Mouse (Mus musculus) retina, embryonic 14.5 days (tissue): ENCODE measurements around the gene Mesp1.
A peak's percentile ranks its signal among the peaks of the same experiment; 100 is the strongest.

Source experiments
- DNase-seq: peaks from one replicate; pipeline ENCODE4 v3.0.0-alpha.2; 2015; ENCODE audit warnings: low spot score

Mesp1 gene

GRCm38 (mm10) chr7:79793688-79794087 is at the start of gene Mesp1:
Gene Mesp1, minus strand, starts transcription at chr7:79793788.
- DNase-seq = no peak

GRCm38 (mm10) chr7:79842163-79842562 is 48.6 kb upstream of the Mesp1 start:
- no peak for DNase-seq

DNA sequence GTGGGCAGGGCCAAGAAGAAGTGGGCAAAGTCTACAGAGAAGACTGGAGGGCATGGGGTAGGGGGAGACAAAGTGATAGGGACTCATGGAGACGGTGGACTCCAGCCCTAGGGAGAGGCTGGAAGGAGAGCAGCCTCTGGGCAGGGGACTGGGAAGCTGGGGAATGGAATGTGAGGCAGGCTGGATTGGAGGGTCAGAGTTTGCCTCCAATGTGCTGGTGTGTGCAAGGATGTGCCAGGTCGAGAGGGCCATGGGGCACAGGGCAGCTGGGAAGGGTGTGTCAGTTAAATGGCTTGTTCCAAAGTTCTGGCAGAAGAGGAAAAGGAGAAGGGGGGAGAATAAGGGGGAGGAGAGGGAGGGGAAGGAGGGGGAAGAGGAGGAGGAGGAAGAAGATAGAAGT is 43.7 kb upstream of the Mesp1 start:
- no peak for DNase-seq

DNA sequence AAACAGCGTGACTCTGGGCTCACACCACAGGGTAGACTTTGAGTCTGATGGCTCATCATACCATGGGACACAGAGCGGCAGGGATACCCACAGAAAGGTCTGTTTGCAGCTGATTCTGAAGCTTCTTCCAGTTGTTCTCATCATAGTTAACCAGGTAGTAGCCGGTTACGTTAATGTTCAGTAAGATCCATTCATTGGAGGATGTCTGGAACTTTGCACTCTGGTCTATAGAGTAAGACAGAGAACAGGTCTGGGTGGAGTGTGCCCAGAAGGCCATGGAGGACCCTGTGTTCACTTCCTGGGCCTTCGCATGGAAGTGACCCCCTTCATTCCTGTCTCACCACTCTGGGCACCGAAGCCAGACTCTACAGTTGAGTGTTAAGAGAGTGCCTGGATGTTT is 41.6 kb upstream of the Mesp1 start:
- no peak for DNase-seq

DNA sequence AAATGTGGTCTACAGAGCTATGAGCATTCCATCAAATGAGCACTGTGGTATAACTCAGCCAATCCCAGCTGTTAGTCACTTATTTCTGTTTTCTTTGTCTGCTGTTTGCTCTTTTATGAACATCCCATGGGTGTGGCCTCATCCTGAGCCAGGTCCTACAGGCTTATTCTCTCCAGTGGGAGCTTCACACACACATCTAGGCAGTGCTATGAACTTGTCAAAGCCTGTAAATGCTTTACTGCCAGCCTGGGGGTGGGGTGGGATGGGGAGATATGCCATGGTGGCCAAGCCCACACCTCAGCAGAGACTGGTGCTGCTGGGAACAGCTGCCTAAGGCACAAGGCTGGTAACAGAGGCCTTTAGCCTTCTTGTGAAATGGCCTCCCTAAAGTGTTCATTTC is 39.4 kb upstream of the Mesp1 start:
- DNase-seq = no peak

DNA sequence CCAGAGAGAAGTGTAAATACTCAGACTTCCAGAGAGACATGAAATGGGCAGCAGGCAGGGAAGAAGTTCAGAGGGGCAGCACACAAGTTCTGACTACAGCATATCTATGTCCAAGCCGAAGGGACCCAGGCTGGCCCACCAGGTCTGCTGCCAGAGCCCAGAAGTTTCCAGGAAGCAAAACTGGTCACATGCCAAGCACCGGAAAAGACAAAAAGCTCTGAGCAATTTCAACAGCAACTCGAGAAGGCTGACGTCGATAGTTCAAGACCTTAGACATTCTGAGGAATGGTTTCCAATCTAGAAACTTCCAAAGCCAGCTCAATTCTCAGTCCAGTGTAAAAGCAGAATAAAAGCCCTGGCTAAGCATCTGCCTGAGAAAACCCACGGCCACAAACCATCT is 38.0 kb upstream of the Mesp1 start:
- DNase-seq = no peak

DNA sequence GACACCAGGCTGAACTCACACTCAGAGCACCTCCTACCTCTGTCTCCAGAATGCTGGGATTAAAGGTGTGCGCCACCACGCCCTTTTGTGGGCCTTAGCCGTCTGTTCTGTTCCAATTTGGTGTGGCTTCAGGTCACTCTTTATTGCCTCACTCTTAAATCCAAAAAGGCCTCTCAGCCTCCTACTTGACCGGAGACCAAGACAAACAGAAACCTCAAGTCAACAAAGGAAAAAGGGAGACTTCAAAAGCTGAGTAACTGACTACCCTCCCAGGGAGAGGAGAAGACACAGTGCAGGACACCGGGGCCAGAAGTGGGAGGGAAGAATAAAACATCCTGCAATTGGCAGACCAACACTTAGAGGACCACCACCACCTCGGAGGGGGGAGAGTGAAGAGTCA is 37.6 kb upstream of the Mesp1 start:
- no peak for DNase-seq

DNA sequence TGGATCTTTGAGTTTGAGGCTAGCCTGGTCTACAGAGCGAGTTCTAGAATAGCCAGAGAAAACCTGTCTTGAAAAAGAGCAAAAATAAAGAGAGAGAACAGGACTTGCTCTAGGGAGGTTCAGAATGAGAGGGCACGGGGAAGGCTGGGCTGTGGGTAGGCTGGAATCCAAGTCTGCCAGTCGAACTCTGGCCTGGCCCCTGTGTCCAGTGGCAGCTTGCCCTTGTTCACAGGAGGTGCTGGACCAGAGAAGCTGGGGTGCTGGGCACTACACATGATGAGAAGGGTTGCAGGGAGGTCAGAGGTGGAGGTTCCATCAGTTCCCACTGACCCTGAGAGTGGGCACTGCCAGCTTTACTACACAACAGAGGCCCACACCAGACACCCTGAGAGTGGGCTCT is 34.8 kb upstream of the Mesp1 start:
- no peak for DNase-seq

- no peak for DNase-seq
Measured at GRCm38 (mm10) chr7:79822092-79822695, 28.6 kb upstream of the Mesp1 start.

- DNase-seq = no peak
Measured at GRCm38 (mm10) chr7:79819996-79820395, 26.4 kb upstream of the Mesp1 start.

- DNase-seq = no peak
Measured at GRCm38 (mm10) chr7:79819515-79819914, 25.9 kb upstream of the Mesp1 start.

DNA sequence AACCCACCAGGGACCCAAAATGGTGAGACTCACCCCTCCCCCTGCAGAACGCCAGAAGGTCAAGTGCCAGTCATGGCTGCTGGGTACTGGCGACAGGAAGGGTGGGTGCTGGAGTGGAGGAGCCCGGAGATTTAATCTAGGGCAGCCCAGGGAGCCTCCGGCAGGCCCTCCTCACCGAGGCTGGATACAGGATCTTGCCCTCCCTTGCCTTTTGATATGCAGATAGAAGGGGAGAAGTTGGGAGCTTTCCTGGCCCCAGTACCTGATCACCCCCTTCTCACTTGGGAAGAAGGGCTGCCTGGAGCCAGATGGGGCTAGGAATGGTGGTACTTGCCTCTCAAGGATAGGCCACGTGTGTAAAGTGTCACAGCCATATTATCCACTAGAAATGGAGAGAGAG is 24.7 kb upstream of the Mesp1 start:
- DNase-seq = no peak

DNA sequence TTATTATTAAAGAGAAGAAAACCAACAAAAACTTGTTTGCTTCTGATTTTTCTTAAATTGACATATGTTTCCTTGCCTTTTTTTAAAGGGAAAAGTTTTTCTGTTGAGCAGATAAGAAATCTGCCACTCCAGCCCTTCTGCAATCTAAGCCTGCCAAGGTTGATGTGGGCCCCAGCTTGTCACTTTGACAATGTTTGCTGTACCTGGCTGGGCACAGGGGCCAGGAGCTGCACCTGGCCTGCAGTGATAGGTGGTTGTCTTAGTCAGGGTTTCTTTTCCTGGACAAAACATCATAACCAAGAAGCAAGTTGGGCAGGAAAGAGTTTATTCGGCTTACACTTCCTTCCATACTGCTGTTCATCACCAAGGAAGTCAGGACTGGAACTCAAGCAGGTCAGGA is 19.8 kb upstream of the Mesp1 start:
- no peak for DNase-seq

GRCm38 (mm10) chr7:79810611-79811506 is 17.3 kb upstream of the Mesp1 start, which contains the start of gene Mesp2:
Gene Mesp2, plus strand, starts transcription at chr7:79810727.
- peak; percentile 90 for DNase-seq

DNA sequence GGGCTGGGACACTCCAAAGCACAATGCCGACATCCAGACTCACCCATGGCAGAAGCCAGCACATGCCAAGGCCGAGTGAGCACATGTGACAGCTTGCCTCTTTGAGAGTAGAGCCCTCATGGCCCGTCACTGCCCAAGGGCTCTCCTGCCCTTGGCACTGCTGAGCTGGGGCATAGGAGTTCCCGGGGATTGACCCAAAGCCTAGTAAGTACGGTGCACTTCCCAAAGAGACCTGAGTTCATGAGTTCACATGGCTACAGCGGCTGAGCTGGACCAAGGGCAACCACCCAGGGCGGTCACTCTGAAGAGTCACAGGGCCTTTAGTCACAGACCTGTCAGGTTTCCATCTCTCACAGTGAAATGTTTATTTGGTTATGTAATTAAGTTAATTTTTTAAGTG is 15.0 kb upstream of the Mesp1 start:
- no peak for DNase-seq

- DNase-seq = no peak
Measured at GRCm38 (mm10) chr7:79803887-79804286, 10.3 kb upstream of the Mesp1 start.

DNA sequence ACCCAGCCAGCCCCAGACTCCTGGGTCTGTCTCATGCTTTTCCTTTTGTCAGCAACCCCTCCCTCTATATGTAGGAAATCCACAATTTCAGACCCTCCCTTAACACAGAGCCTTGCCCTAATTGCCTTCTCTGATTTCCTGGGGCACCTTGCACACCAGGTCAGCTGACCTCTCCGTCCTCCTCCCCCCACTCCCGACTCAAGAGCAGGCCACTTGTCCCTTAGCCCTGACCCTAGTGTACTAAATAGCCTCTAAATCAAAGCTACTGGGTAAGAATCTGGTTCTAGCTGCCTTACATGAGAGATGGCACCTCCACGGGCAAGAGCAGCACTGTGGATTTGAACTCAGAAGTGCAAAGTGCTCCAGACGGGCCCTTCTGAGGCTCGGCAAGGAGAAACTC is 8.4 kb upstream of the Mesp1 start:
- DNase-seq = no peak

- DNase-seq = no peak
Measured at GRCm38 (mm10) chr7:79801391-79801790, 7.8 kb upstream of the Mesp1 start.

DNA sequence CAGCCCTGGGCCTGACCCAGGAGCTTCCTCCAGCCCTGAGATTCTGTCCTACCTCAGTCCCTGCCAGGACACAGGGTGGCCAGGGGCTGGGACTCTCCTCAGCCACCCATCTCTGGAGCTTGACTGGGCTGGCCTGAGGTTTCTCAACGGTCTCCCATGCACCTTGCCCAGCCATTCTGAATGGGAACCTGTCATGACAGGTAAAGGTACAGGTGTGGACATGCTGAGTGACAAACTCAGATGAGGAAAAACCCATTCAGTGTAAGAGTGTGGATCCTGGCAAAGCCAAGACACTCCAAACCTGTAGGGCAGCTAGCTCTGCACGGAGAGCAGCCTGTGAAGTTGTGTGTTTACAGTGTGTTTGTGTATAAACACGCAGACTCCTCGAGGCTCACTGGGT is 6.7 kb upstream of the Mesp1 start:
- no peak for DNase-seq

GRCm38 (mm10) chr7:79799506-79799905 is 5.9 kb upstream of the Mesp1 start:
- no peak for DNase-seq

DNA sequence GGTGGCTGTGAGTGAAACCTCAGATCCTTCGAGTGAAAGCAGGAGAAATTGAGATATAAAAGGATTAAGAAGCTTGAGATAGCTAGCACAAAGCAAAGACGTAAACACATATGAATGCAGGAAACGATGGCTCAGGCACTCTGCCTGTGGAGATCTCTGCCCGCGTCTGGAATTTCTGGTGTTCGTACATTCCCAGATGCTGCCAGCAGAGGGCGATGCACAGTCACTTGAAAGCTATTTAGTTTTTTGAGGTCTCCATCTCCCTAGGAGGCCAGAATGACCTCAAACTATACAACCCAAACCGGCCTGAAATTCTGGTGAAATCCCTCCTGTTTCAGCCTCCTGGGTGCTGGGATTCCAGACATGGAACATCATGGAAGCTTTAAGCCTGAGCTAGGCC is 5.5 kb upstream of the Mesp1 start:
- DNase-seq = peak; percentile 91

DNA sequence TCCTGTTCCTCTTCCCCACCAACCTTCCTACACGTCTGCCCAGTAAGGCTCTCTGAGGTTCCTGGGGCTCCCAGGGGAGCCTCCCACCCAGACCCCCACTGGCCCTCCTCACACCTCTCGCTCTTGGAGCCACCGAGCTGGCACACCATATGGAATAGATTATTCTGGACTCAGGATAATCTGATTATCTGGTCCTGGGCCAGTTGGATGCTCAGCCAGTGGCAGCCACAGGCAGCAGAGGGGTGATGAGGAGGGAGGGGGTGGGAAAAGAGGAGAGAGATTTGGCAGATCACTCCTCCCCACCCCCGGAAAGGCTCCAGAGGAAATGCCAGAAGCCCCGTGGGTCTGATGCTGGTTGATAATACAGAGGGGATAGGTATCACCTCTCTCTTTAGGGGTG is 5.0 kb upstream of the Mesp1 start:
- no peak for DNase-seq

- DNase-seq = peak; percentile 64
Measured at GRCm38 (mm10) chr7:79792635-79793421, 760 bp downstream of the Mesp1 start.
